Mouse (Mus musculus) megakaryocyte, embryonic 14.5 days (primary cell): ENCODE results near the gene Clrn1. TPM values are rescaled to one million over a fixed set of nuclear protein-coding genes. Genes with fewer than 3 reads are reported as not detected.
"Not testable (repeated sequence)": the region's sequence is repeated elsewhere in the genome, so short reads cannot be mapped to it uniquely, and the experiment has no call there.

Source experiments
- H3K27me3 ChIP-seq: replicated peaks from 2 replicates; pipeline ENCODE3; 2012; ENCODE audit warnings: inconsistent platforms
- H3K36me3 ChIP-seq: replicated peaks from 2 replicates; pipeline ENCODE3; 2012; ENCODE audit warnings: low read length, inconsistent platforms, mixed read lengths
- H3K4me1 ChIP-seq: 2 replicates; pipeline ENCODE4 v1.6.1; 2012; ENCODE audit warnings: inconsistent platforms
- H3K4me3 ChIP-seq: replicated peaks from 2 replicates; pipeline ENCODE3; 2012; ENCODE audit warnings: moderate library complexity, mild to moderate bottlenecking, inconsistent platforms
- H3K9me3 ChIP-seq: 2 replicates; pipeline ENCODE4 v1.6.1; 2012; ENCODE audit warnings: inconsistent platforms
- FLI1 ChIP-seq: IDR thresholded peaks from 2 replicates; pipeline ENCODE4 v1.6.1; 2012; ENCODE audit warnings: low read length, inconsistent platforms, mixed read lengths
- GATA1 ChIP-seq: IDR thresholded peaks from 3 replicates; pipeline ENCODE4 v1.6.1; 2012; ENCODE audit warnings: mixed read lengths, low read length, inconsistent platforms, borderline replicate concordance
- polyA plus RNA-seq: library from polyadenylated mRNA; stranded (reverse); fragments of >175 nt; gene quantifications from 2 replicates; pipeline ENCODE4 v1.2.3, GENCODE M21; 2012; ENCODE audit warnings: low replicate concordance; ENCODE audit not compliant: insufficient read depth

Gene Clrn1
- polyA plus RNA-seq, 1 experiment: not detected

- no peaks in the 10 kb centered on the region for H3K9me3 ChIP-seq
- H3K36me3 ChIP-seq: no peaks in the 10 kb centered on the region
- H3K4me3 ChIP-seq: no peak overlapping the region
- TF ChIP-seq GATA1 (no peak), FLI1 (no peak)
- no peaks in the 10 kb centered on the region for H3K4me1 ChIP-seq
- H3K27me3 ChIP-seq: peaks cover 2% of the 10 kb centered on the region
Observed at GRCm38 (mm10) chr3:58888131-58888715, 3.1 kb upstream of the Clrn1 start.

GRCm38 (mm10) chr3:58887719-58888118 is 2.6 kb upstream of the Clrn1 start:
- H3K9me3 ChIP-seq: no peaks in the 10 kb centered on the region
- no peaks in the 10 kb centered on the region for H3K36me3 ChIP-seq
- H3K27me3 ChIP-seq: peaks cover 2% of the 10 kb centered on the region
- H3K4me1 ChIP-seq: peaks cover 3% of the 10 kb centered on the region; the same call in 1 of the 2 replicates
- no peak for TF ChIP-seq FLI1
- no peak overlapping the region for H3K4me3 ChIP-seq

- Histone ChIP-seq H3K27me3 (no peaks in the 10 kb centered on the region), H3K9me3 (no peaks in the 10 kb centered on the region), H3K4me1 (peaks cover 5% of the 10 kb centered on the region; the same call in 1 of the 2 replicates), H3K4me3 (no peak overlapping the region), H3K36me3 (no peaks in the 10 kb centered on the region)
- TF ChIP-seq FLI1: no peak
- TF ChIP-seq GATA1: no peak
Observed at GRCm38 (mm10) chr3:58883511-58883907, 1.6 kb downstream of the Clrn1 start.

GRCm38 (mm10) chr3:58882878-58883510 is 2.1 kb downstream of the Clrn1 start:
- Histone ChIP-seq H3K27me3 (no peaks in the 10 kb centered on the region), H3K4me3 (no peak overlapping the region), H3K4me1 (peaks cover 5% of the 10 kb centered on the region; the same call in 1 of the 2 replicates), H3K9me3 (no peaks in the 10 kb centered on the region), H3K36me3 (no peaks in the 10 kb centered on the region)
- TF ChIP-seq GATA1: no peak
- no peak for TF ChIP-seq FLI1

- H3K4me1 ChIP-seq: peaks cover 5% of the 10 kb centered on the region; the same call in 1 of the 2 replicates
- H3K27me3 ChIP-seq: no peaks in the 10 kb centered on the region
- no peaks in the 10 kb centered on the region for H3K9me3 ChIP-seq
- H3K4me3 ChIP-seq: no peak overlapping the region
- H3K36me3 ChIP-seq: no peaks in the 10 kb centered on the region
- TF ChIP-seq GATA1 (no peak), FLI1 (no peak)
Observed at GRCm38 (mm10) chr3:58881016-58881415, 4.1 kb downstream of the Clrn1 start.

GRCm38 (mm10) chr3:58880181-58880580 is 5.0 kb downstream of the Clrn1 start:
- Histone ChIP-seq H3K9me3 (no peaks in the 10 kb centered on the region), H3K36me3 (no peaks in the 10 kb centered on the region), H3K4me3 (no peak overlapping the region), H3K4me1 (peaks cover 5% of the 10 kb centered on the region; the same call in 1 of the 2 replicates), H3K27me3 (no peaks in the 10 kb centered on the region)
- TF ChIP-seq FLI1 (no peak), GATA1 (no peak)

- H3K9me3 ChIP-seq: not testable (repeated sequence)
- H3K27me3 ChIP-seq: peaks cover 13% of the 10 kb centered on the region
Observed at GRCm38 (mm10) chr3:58871882-58872281, 13.3 kb downstream of the Clrn1 start.

GRCm38 (mm10) chr3:58865690-58866089 is 19.4 kb downstream of the Clrn1 start:
- no peak for TF ChIP-seq FLI1
- TF ChIP-seq GATA1: no peak
- Histone ChIP-seq H3K4me1 (no peaks in the 10 kb centered on the region), H3K27me3 (peaks cover 5% of the 10 kb centered on the region), H3K9me3 (no peaks in the 10 kb centered on the region), H3K4me3 (no peak overlapping the region), H3K36me3 (no peaks in the 10 kb centered on the region)

More at GRCm38 (mm10) chr3:58871882-58872281, 13.3 kb downstream of the Clrn1 start:
- not testable (repeated sequence) for H3K4me3 ChIP-seq, H3K36me3 ChIP-seq, H3K4me1 ChIP-seq

- no peak overlapping the region for H3K4me3 ChIP-seq
- H3K27me3 ChIP-seq: peaks cover 3% of the 10 kb centered on the region
- no peaks in the 10 kb centered on the region for H3K9me3 ChIP-seq
- H3K36me3 ChIP-seq: no peaks in the 10 kb centered on the region
- H3K4me1 ChIP-seq: no peaks in the 10 kb centered on the region
- TF ChIP-seq GATA1: no peak
- no peak for TF ChIP-seq FLI1
Observed at GRCm38 (mm10) chr3:58862976-58863375, 22.2 kb downstream of the Clrn1 start.

GRCm38 (mm10) chr3:58843415-58843814 is 41.7 kb downstream of the Clrn1 start:
- Histone ChIP-seq H3K27me3 (peaks cover 5% of the 10 kb centered on the region), H3K4me3 (no peak overlapping the region), H3K36me3 (no peaks in the 10 kb centered on the region), H3K4me1 (peaks cover 5% of the 10 kb centered on the region), H3K9me3 (no peaks in the 10 kb centered on the region)
- TF ChIP-seq GATA1 (no peak), FLI1 (no peak)
